13 mouse cellular contexts compared by ENCODE assay signal in genomic region chr3:75395121-75395895, GRCm38 (mm10).
A peak's percentile ranks its signal among the peaks of the same experiment; 100 is the strongest.
DNase-seq lines count a peak whose midpoint lies in the region; ATAC-seq and TF ChIP-seq lines count a peak whose summit lies in the region.
"Had no signal": no experiment of that assay in that cellular context is flagged by ENCODE, and none has a peak within 500 bp of the region (broad histone marks: within the 10 kb centered on the region; RNA-seq: fewer than 3 reads in every experiment).

No protein-coding gene starts in this region.

- no peaks in the 10 kb centered on the region for H3K4me1 ChIP-seq in lung, postnatal 0 days (ENCODE audit: insufficient read depth, low read depth, low read length)
- no peaks in the 10 kb centered on the region for H3K4me1 ChIP-seq in lung, adult 2 months (ENCODE audit: control insufficient read depth, insufficient read depth, low read length)
- H3K4me1 ChIP-seq in neural tube, embryonic 12.5 days: no peaks in the 10 kb centered on the region; the same call in 1 of the 2 replicates
- no peaks in the 10 kb centered on the region for H3K4me1 ChIP-seq in limb, embryonic 10.5 days
- H3K4me1 ChIP-seq: embryonic facial prominence, embryonic 15.5 days had no signal

- TF ChIP-seq EP300 in lung, postnatal 0 days (IDR thresholded peaks at IDR 0.05): peak; percentile 60; the same call in 1 of the 2 replicates

- no peak overlapping the region for H3K4me2 ChIP-seq in lung, postnatal 0 days (replicated peaks; ENCODE audit: low read depth, low read length)
- H3K4me2 ChIP-seq in neural tube, embryonic 12.5 days (replicated peaks): no peak overlapping the region
- H3K4me2 ChIP-seq: embryonic facial prominence, embryonic 15.5 days had no signal

- no peak overlapping the region for H3K4me3 ChIP-seq in lung, postnatal 0 days (ENCODE audit: low read depth, low read length)
- H3K4me3 ChIP-seq in lung, adult 2 months (replicated peaks; ENCODE audit: extremely low read depth, low read depth, low read length): no peak overlapping the region
- H3K4me3 ChIP-seq in layer of hippocampus, adult 2 months: peak overlapping the region; percentile 28; the same call in 1 of the 2 replicates
- H3K4me3 ChIP-seq in neural tube, embryonic 12.5 days: no peak overlapping the region
- no peak overlapping the region for H3K4me3 ChIP-seq in limb, embryonic 10.5 days
- H3K4me3 ChIP-seq: embryonic facial prominence, embryonic 15.5 days had no signal

- no peak overlapping the region for H3K27ac ChIP-seq in lung, postnatal 0 days (ENCODE audit: low read length)
- peak overlapping the region; percentile 87 for H3K27ac ChIP-seq in layer of hippocampus, adult 2 months
- no peak overlapping the region for H3K27ac ChIP-seq in neural tube, embryonic 12.5 days
- H3K27ac ChIP-seq in limb, embryonic 10.5 days: no peak overlapping the region
- H3K27ac ChIP-seq: embryonic facial prominence, embryonic 15.5 days; kidney, postnatal 0 days; stomach, postnatal 0 days had no signal

- no peaks in the 10 kb centered on the region for H3K9me3 ChIP-seq in lung, postnatal 0 days (ENCODE audit: low read length)
- H3K9me3 ChIP-seq in neural tube, embryonic 12.5 days: no peaks in the 10 kb centered on the region
- no peaks in the 10 kb centered on the region for H3K9me3 ChIP-seq in limb, embryonic 10.5 days (replicated peaks)
- H3K9me3 ChIP-seq: embryonic facial prominence, embryonic 15.5 days had no signal

- WGBS in lung, postnatal 0 days: 60% methylated on average over 7 of the region's 7 CpGs
- WGBS in lung, adult 2 months: 68% methylated on average over 7 of the region's 7 CpGs
- whole genome bisulfite sequencing in neural tube, embryonic 12.5 days: 60% methylated on average over 7 of the region's 7 CpGs
- WGBS in limb, embryonic 10.5 days: 82% methylated on average over 7 of the region's 7 CpGs

- no peak for TF ChIP-seq POLR2A in lung, adult 2 months (IDR thresholded peaks at IDR 0.05; ENCODE audit: borderline replicate concordance, extremely low read depth, low read depth, low read length)

- H3K36me3 ChIP-seq in lung, postnatal 0 days (ENCODE audit: insufficient read depth, low read length): no peaks in the 10 kb centered on the region
- H3K36me3 ChIP-seq in neural tube, embryonic 12.5 days: no peaks in the 10 kb centered on the region
- H3K36me3 ChIP-seq in limb, embryonic 10.5 days: no peaks in the 10 kb centered on the region
- H3K36me3 ChIP-seq: embryonic facial prominence, embryonic 15.5 days had no signal

- ATAC-seq in lung, postnatal 0 days: no peak
- peak; percentile 35; the same call in 1 of the 2 replicates for ATAC-seq in neural tube, embryonic 12.5 days (ENCODE audit: low FRiP score, low read depth)
- no peak for ATAC-seq in CD4-positive, CD25-positive, alpha-beta regulatory T cell, adult 4 months

- DNase-seq in cerebellum, postnatal 10 days: peak; percentile 5 to 18
- DNase-seq in cerebellum, adult 11 months: no peak
- peak; percentile 24 for DNase-seq in lung, postnatal 0 days (ENCODE audit: low spot score)
- no peak for DNase-seq in lung, adult 2 months
- peak; percentile 25 to 49 for DNase-seq in layer of hippocampus, adult 2 months (ENCODE audit: low spot score in 2 of 2)
- no peak for DNase-seq in limb, embryonic 10.5 days (ENCODE audit: low spot score)
- DNase-seq: adrenal gland, adult 8-10 months; cerebellum, adult 8-10 months had no signal

- TF ChIP-seq CTCF in lung, postnatal 0 days (IDR thresholded peaks at IDR 0.05): no peak
- TF ChIP-seq CTCF in lung, adult 2 months (IDR thresholded peaks at IDR 0.05; ENCODE audit: insufficient read depth, low read length): no peak
- TF ChIP-seq CTCF in layer of hippocampus, adult 2 months (conservative IDR thresholded peaks at IDR 0.05): no peak

- no peak overlapping the region for H3K9ac ChIP-seq in lung, postnatal 0 days (replicated peaks; ENCODE audit: low read depth)
- H3K9ac ChIP-seq in neural tube, embryonic 12.5 days: no peak overlapping the region
- H3K9ac ChIP-seq: embryonic facial prominence, embryonic 15.5 days had no signal

- H3K27me3 ChIP-seq in lung, postnatal 0 days (replicated peaks; ENCODE audit: insufficient read depth, low read length): no peaks in the 10 kb centered on the region
- no peaks in the 10 kb centered on the region for H3K27me3 ChIP-seq in neural tube, embryonic 12.5 days (replicated peaks)
- H3K27me3 ChIP-seq in limb, embryonic 10.5 days (ENCODE audit: low read depth, poor library complexity, severe bottlenecking): no peaks in the 10 kb centered on the region
- H3K27me3 ChIP-seq: embryonic facial prominence, embryonic 15.5 days had no signal

Comparison
In these comparisons a context has a peak if more than half of its experiments do, and no peak if none do; other contexts are left out.
1. DNase-seq: peak in cerebellum, postnatal 10 days (2 of 2), lung, postnatal 0 days (single experiment) and layer of hippocampus, adult 2 months (2 of 2); none in cerebellum, adult 11 months (single experiment), lung, adult 2 months (single experiment) and limb, embryonic 10.5 days (single experiment).